Mouse (Mus musculus) heart, postnatal 0 days (tissue): ENCODE measurements around the gene Dcakd. TPM values are rescaled to one million over a fixed set of nuclear protein-coding genes. Genes with fewer than 3 reads are reported as not detected.

Source experiments
- ATAC-seq: fragments of 200-750 bp; cut with Nextera tagmentation; 2 replicates; pipeline ENCODE4 v1.8.0; 2017; ENCODE audit warnings: low read depth, moderate number of reproducible peaks, moderate library complexity; ENCODE audit not compliant: insufficient read depth
- DNase-seq: peaks from one replicate; pipeline ENCODE4 v3.0.0-alpha.2; 2016; ENCODE audit warnings: low spot score
- H3K27ac ChIP-seq: fragments of 300-500 bp; sonication (generic); 2 replicates; pipeline ENCODE4 v1.5.1; 2014; ENCODE audit warnings: low read depth, mild to moderate bottlenecking
- H3K27me3 ChIP-seq: fragments of 300-500 bp; sonication (generic); 2 replicates; pipeline ENCODE4 v1.6.1; 2014; ENCODE audit warnings: low read length, mixed read lengths; ENCODE audit not compliant: control insufficient read depth, insufficient read depth
- H3K36me3 ChIP-seq: fragments of 300-500 bp; sonication (generic); replicated peaks from 2 replicates; pipeline ENCODE4 v1.6.1; 2014; ENCODE audit warnings: low read length, mixed read lengths; ENCODE audit not compliant: control insufficient read depth, insufficient read depth
- H3K4me1 ChIP-seq: fragments of 300-500 bp; sonication (generic); 2 replicates; pipeline ENCODE4 v1.6.1; 2014; ENCODE audit warnings: antibody characterized with exemption; ENCODE audit not compliant: control insufficient read depth, insufficient read depth
- H3K4me2 ChIP-seq: fragments of 300-500 bp; sonication (generic); 2 replicates; pipeline ENCODE4 v1.6.1; 2014; ENCODE audit warnings: low read depth, mild to moderate bottlenecking, low read length, moderate library complexity
- H3K4me3 ChIP-seq: fragments of 300-500 bp; sonication (generic); 2 replicates; pipeline ENCODE4 v1.5.1; 2014; ENCODE audit warnings: low read depth, low read length
- H3K9ac ChIP-seq: fragments of 300-500 bp; sonication (generic); replicated peaks from 2 replicates; pipeline ENCODE4 v1.6.1; 2014; ENCODE audit warnings: low read depth, low read length, mixed read lengths
- H3K9me3 ChIP-seq: fragments of 300-500 bp; sonication (generic); replicated peaks from 2 replicates; pipeline ENCODE4 v1.6.1; 2016; ENCODE audit warnings: low read length; ENCODE audit not compliant: control insufficient read depth
- CTCF ChIP-seq: IDR thresholded peaks from 2 replicates; pipeline ENCODE4 v1.5.1; 2016; ENCODE audit warnings: antibody characterized with exemption, control low read depth, low read depth
- EP300 ChIP-seq: IDR thresholded peaks from 2 replicates; pipeline ENCODE4 v1.6.1; 2016; ENCODE audit warnings: antibody characterized with exemption, low read depth
- WGBS: fragments of 180-500 bp; shearing (Covaris S2); extraction: QIAGEN DNeasy Blood & Tissue Kit; methylation state at CpG from one replicate; pipeline ENCODE4 v1.1.7; 2014; 5-methylcytosine and 5-hydroxymethylcytosine counted together
- polyA plus RNA-seq: library from polyadenylated mRNA; unstranded; fragments of >200 nt; fragmentation: Nextera tagmentation; extraction: Ambion mirVana; gene quantifications from 2 replicates; pipeline ENCODE4 v1.2.1, GENCODE M21; 2015
- total RNA-seq: library from RNA; depleted of rRNA; stranded (reverse); fragments of >200 nt; gene quantifications from 2 replicates; pipeline ENCODE4 v1.2.3, GENCODE M21; 2014; ENCODE audit warnings: low replicate concordance

Gene Dcakd
- total and polyA plus RNA-seq, 2 experiments from 2014 or later = 45.2 to 64.0 TPM

- H3K27me3 ChIP-seq = no peaks in the 10 kb centered on the region
- ATAC-seq = no peak
- H3K4me3 ChIP-seq = no peak overlapping the region
- 0 out of 2 replicates have a peak overlapping the region, but pooled peaks have one; percentile 44 for H3K4me2 ChIP-seq
- H3K36me3 ChIP-seq = peaks cover 68% of the 10 kb centered on the region
- H3K9me3 ChIP-seq = no peaks in the 10 kb centered on the region
- H3K9ac ChIP-seq = no peak overlapping the region
- WGBS = 61% methylated on average over 7 of the region's 7 CpGs
- no peak for DNase-seq
- no peak overlapping the region for H3K27ac ChIP-seq
- H3K4me1 ChIP-seq = no peaks in the 10 kb centered on the region
- TF ChIP-seq CTCF (no peak), EP300 (no peak)
These were observed 45.5 kb upstream of the Dcakd start for GRCm38 (mm10) chr11:103073671-103074070.

GRCm38 (mm10) chr11:103070322-103070880 lies 42.3 kb upstream of the Dcakd start:
- Histone ChIP-seq H3K27ac (no peak overlapping the region), H3K27me3 (no peaks in the 10 kb centered on the region), H3K4me3 (no peak overlapping the region), H3K9ac (no peak overlapping the region), H3K4me2 (no peak overlapping the region), H3K4me1 (peaks cover 14% of the 10 kb centered on the region), H3K9me3 (no peaks in the 10 kb centered on the region), H3K36me3 (peaks cover 68% of the 10 kb centered on the region)
- 93% methylated on average over 10 of the region's 10 CpGs for WGBS
- DNase-seq (no peak), ATAC-seq (no peak)
- TF ChIP-seq CTCF (no peak), EP300 (no peak)

GRCm38 (mm10) chr11:103069731-103070130 lies 41.6 kb upstream of the Dcakd start:
- H3K9ac ChIP-seq = no peak overlapping the region
- TF ChIP-seq EP300 = no peak
- TF ChIP-seq CTCF = no peak
- H3K4me1 ChIP-seq = peaks cover 14% of the 10 kb centered on the region
- H3K4me2 ChIP-seq = no peak overlapping the region
- H3K4me3 ChIP-seq = no peak overlapping the region
- H3K27ac ChIP-seq = no peak overlapping the region
- no peak for DNase-seq
- no peaks in the 10 kb centered on the region for H3K9me3 ChIP-seq
- ATAC-seq = no peak
- no peaks in the 10 kb centered on the region for H3K27me3 ChIP-seq
- WGBS = 100% methylated on average over 2 of the region's 2 CpGs
- peaks cover 73% of the 10 kb centered on the region for H3K36me3 ChIP-seq

GRCm38 (mm10) chr11:103068884-103069283 lies 40.8 kb upstream of the Dcakd start:
- no peak for TF ChIP-seq CTCF
- no peak for TF ChIP-seq EP300
- Histone ChIP-seq H3K36me3 (peaks cover 82% of the 10 kb centered on the region), H3K4me1 (peaks cover 14% of the 10 kb centered on the region), H3K27ac (no peak overlapping the region), H3K4me3 (no peak overlapping the region), H3K27me3 (no peaks in the 10 kb centered on the region), H3K4me2 (no peak overlapping the region), H3K9me3 (no peaks in the 10 kb centered on the region), H3K9ac (no peak overlapping the region)
- 94% methylated on average over 11 of the region's 11 CpGs for whole genome bisulfite sequencing
- ATAC-seq (no peak), DNase-seq (no peak)

GRCm38 (mm10) chr11:103068272-103068671 lies 40.1 kb upstream of the Dcakd start:
- Histone ChIP-seq H3K4me1 (peaks cover 14% of the 10 kb centered on the region), H3K4me3 (no peak overlapping the region), H3K27ac (peak overlapping the region; percentile 50), H3K27me3 (no peaks in the 10 kb centered on the region), H3K4me2 (no peak overlapping the region), H3K9ac (no peak overlapping the region), H3K36me3 (peaks cover 85% of the 10 kb centered on the region), H3K9me3 (no peaks in the 10 kb centered on the region)
- WGBS = 89% methylated on average over 4 of the region's 4 CpGs
- ATAC-seq (no peak), DNase-seq (no peak)
- TF ChIP-seq EP300 (no peak), CTCF (no peak)

GRCm38 (mm10) chr11:103067457-103068001 lies 39.4 kb upstream of the Dcakd start:
- Histone ChIP-seq H3K4me3 (no peak overlapping the region), H3K9me3 (no peaks in the 10 kb centered on the region), H3K4me1 (peaks cover 14% of the 10 kb centered on the region), H3K9ac (no peak overlapping the region), H3K27me3 (no peaks in the 10 kb centered on the region), H3K27ac (peak overlapping the region; percentile 50), H3K36me3 (peaks cover 84% of the 10 kb centered on the region), H3K4me2 (no peak overlapping the region)
- 29% methylated on average over 8 of the region's 8 CpGs for WGBS
- peak; percentile 45 for DNase-seq
- peak; percentile 65 for ATAC-seq
- TF ChIP-seq EP300 = no peak
- no peak for TF ChIP-seq CTCF
